Mouse (Mus musculus) heart, adult 2 months (tissue): ENCODE data around the gene Rrm1.

Source experiments
- EP300 ChIP-seq: fragments of 200-500 bp; IDR thresholded peaks from 2 replicates; pipeline ENCODE4 v1.6.1; 2011; ENCODE audit warnings: low read depth, low read length, control low read depth; ENCODE audit not compliant: insufficient read depth
- POLR2A ChIP-seq: fragments of 200-500 bp; IDR thresholded peaks from 2 replicates; pipeline ENCODE4 v1.6.1; 2011; ENCODE audit warnings: mild to moderate bottlenecking, low read depth, low read length, control low read depth; ENCODE audit not compliant: insufficient read depth

- TF ChIP-seq POLR2A, result no peak
- no peak for TF ChIP-seq EP300
Observed at GRCm38 (mm10) chr7:102483665-102484064, 42.2 kb downstream of the Rrm1 start.
